Mouse (Mus musculus) liver, embryonic 15.5 days (tissue): ENCODE measurements around the gene Ccndbp1. TPM values are rescaled to one million over a fixed set of nuclear protein-coding genes. Genes with fewer than 3 reads are reported as not detected.

Source experiments
- ATAC-seq: fragments of 200-750 bp; cut with Nextera tagmentation; 2 replicates; pipeline ENCODE4 v1.8.0; 2017; ENCODE audit warnings: moderate number of reproducible peaks, mild to moderate bottlenecking, moderate library complexity; ENCODE audit not compliant: insufficient read depth
- H3K27ac ChIP-seq: fragments of 300-500 bp; sonication (generic); replicated peaks from 2 replicates; pipeline ENCODE4 v1.5.1; 2015; ENCODE audit warnings: mild to moderate bottlenecking, inconsistent platforms
- H3K27me3 ChIP-seq: fragments of 300-500 bp; sonication (generic); 2 replicates; pipeline ENCODE4 v1.6.1; 2015; ENCODE audit warnings: mild to moderate bottlenecking, inconsistent platforms
- H3K36me3 ChIP-seq: fragments of 300-500 bp; sonication (generic); replicated peaks from 2 replicates; pipeline ENCODE4 v1.6.1; 2015; ENCODE audit warnings: moderate library complexity, mild to moderate bottlenecking, inconsistent platforms
- H3K4me1 ChIP-seq: fragments of 300-500 bp; sonication (generic); replicated peaks from 2 replicates; pipeline ENCODE4 v1.6.1; 2015; ENCODE audit warnings: inconsistent platforms
- H3K4me2 ChIP-seq: fragments of 300-500 bp; sonication (generic); 2 replicates; pipeline ENCODE4 v1.6.1; 2015; ENCODE audit warnings: moderate library complexity, mild to moderate bottlenecking, inconsistent platforms
- H3K4me3 ChIP-seq: fragments of 300-500 bp; sonication (generic); replicated peaks from 2 replicates; pipeline ENCODE4 v1.5.1; 2015; ENCODE audit warnings: mild to moderate bottlenecking, inconsistent platforms
- H3K9ac ChIP-seq: fragments of 300-500 bp; sonication (generic); 2 replicates; pipeline ENCODE4 v1.6.1; 2015; ENCODE audit warnings: moderate library complexity, mild to moderate bottlenecking, inconsistent platforms
- H3K9me3 ChIP-seq: fragments of 300-500 bp; sonication (generic); replicated peaks from 2 replicates; pipeline ENCODE4 v1.6.1; 2016; ENCODE audit warnings: inconsistent platforms
- WGBS: fragments of 180-500 bp; shearing (Covaris S2); methylation state at CpG from one replicate; pipeline ENCODE4 v1.1.7; 2015; ENCODE audit warnings: mixed read lengths; ENCODE audit not compliant: insufficient replicate concordance; 5-methylcytosine and 5-hydroxymethylcytosine counted together
- polyA plus RNA-seq: library from polyadenylated mRNA; unstranded; fragments of >200 nt; fragmentation: Nextera tagmentation; extraction: Ambion mirVana; gene quantifications from 2 replicates; pipeline ENCODE4 v1.2.1, GENCODE M21; 2015

Ccndbp1 gene
- polyA plus RNA-seq, 1 experiment from 2014 or later: 51.1 TPM

DNA sequence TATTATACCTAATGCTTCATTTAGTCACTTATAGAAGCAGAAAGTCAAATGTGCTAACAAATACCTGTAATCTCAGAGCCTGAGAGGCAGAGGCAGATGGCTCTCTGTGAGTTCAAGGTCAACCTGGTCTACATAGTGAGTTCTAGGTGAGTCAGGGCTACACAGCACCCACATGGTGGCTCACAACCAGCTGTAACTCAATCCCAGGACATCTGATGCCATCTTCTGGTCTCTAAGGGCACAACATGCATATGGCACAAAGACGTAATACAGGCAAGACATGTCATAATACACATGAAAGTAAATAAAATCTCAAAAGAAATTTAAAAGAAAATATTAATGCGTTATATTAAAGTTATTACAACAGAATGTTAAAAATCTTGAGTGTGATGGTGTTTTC lies 4.6 kb upstream of the Ccndbp1 start:
- H3K27me3 ChIP-seq: no peaks in the 10 kb centered on the region
- WGBS: 77% methylated on average over 2 of the region's 2 CpGs
- H3K27ac ChIP-seq: no peak overlapping the region
- no peak overlapping the region for H3K4me2 ChIP-seq
- no peak overlapping the region for H3K9ac ChIP-seq
- no peaks in the 10 kb centered on the region for H3K36me3 ChIP-seq
- H3K9me3 ChIP-seq: no peaks in the 10 kb centered on the region
- H3K4me1 ChIP-seq: peaks cover 12% of the 10 kb centered on the region
- ATAC-seq: no peak
- H3K4me3 ChIP-seq: no peak overlapping the region

DNA sequence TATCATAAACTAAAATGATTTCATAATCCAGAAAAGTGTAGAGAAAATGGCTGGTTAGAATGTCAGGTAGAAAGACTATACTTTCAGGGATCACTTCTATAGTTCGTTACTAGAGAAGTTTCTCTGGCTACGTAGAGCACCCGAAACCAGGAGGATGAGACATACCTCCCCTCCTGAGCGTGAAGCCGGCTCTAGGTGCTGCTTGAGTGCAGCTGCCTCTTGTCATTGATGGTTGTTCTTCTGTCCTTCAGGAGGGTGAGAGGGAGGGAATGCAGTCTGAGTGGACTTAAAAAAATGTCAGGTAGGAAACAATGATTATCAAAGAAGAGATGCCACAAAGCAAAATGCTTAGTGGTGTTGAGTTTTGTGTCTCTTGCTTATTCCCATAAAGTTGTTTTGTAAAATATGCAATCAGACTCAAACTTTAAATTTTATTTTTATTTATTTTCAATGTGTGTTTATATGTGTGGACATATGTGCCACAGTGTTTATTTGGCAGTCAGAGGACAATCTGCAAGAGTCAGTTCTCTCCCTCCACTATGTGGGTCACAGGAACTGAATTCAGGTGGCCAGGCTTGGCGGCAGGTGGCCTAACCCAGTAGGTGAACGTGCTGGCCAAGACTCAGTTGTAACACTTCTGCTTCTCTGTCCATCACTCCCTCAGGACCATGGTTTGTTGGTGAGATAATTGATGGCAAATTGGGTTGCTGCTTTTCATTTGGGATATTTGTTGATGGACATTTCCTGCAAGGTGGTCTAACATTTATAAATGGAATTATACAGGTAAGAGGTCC lies 4.0 kb upstream of the Ccndbp1 start:
- Histone ChIP-seq H3K9me3 (no peaks in the 10 kb centered on the region), H3K4me2 (no peak overlapping the region), H3K36me3 (no peaks in the 10 kb centered on the region), H3K4me1 (peaks cover 14% of the 10 kb centered on the region), H3K9ac (no peak overlapping the region), H3K27me3 (no peaks in the 10 kb centered on the region), H3K27ac (no peak overlapping the region), H3K4me3 (no peak overlapping the region)
- no peak for ATAC-seq
- 77% methylated on average over 7 of the region's 7 CpGs for WGBS

DNA sequence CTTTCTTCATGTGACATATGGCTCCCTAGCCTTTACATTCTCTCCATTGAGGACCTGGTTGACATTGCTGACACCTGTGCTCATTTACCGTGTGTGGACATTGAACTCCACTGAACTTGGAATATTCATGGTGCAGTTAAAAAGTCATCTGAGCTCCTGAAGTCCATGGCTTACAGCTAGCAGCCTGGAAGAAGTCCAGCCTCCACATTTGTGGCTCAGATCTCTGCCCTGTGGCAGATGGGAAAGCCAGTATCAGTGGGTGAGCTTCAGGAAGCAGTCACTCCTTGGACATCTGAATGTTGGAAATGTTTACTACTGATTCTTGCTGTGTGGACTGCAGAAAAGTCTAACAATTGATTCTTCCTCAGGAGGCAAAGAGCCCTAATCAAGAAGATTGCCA lies 1.2 kb upstream of the Ccndbp1 start:
- Histone ChIP-seq H3K4me3 (no peak overlapping the region), H3K27ac (peak overlapping the region; percentile 88; the same call in 1 of the 2 replicates), H3K36me3 (peaks cover 11% of the 10 kb centered on the region), H3K9me3 (no peaks in the 10 kb centered on the region), H3K27me3 (no peaks in the 10 kb centered on the region), H3K4me2 (no peak overlapping the region), H3K9ac (no peak overlapping the region), H3K4me1 (peaks cover 22% of the 10 kb centered on the region)
- 77% methylated on average over 1 of the region's 1 CpGs for WGBS
- no peak for ATAC-seq

DNA sequence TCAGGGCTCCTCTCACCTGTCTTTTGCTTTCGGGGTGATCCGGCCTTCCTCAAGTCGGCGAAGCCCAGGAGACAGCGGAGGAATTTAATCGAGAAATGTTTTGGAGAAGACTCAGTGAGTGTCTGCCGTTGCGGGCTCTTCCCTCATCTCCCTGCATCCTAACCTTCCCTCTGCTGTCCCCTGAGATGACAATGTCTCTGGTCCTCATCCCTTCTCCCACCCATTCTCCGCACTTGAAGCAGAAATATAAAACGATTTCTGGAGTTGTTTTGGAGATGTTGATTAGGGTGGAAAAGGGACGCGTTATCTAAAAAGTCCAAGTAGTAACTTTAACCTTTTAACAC lies 433 bp downstream of the Ccndbp1 start:
- under 1% methylated on average over 12 of the region's 12 CpGs for WGBS
- peak overlapping the region; percentile 84 for H3K9ac ChIP-seq
- H3K4me3 ChIP-seq: peak overlapping the region; percentile 88
- no peaks in the 10 kb centered on the region for H3K9me3 ChIP-seq
- ATAC-seq: peak; percentile 50
- peaks cover 22% of the 10 kb centered on the region for H3K4me1 ChIP-seq
- peaks cover 24% of the 10 kb centered on the region for H3K36me3 ChIP-seq
- no peaks in the 10 kb centered on the region for H3K27me3 ChIP-seq
- peak overlapping the region; percentile 88 for H3K27ac ChIP-seq
- H3K4me2 ChIP-seq: peak overlapping the region; percentile 81

DNA sequence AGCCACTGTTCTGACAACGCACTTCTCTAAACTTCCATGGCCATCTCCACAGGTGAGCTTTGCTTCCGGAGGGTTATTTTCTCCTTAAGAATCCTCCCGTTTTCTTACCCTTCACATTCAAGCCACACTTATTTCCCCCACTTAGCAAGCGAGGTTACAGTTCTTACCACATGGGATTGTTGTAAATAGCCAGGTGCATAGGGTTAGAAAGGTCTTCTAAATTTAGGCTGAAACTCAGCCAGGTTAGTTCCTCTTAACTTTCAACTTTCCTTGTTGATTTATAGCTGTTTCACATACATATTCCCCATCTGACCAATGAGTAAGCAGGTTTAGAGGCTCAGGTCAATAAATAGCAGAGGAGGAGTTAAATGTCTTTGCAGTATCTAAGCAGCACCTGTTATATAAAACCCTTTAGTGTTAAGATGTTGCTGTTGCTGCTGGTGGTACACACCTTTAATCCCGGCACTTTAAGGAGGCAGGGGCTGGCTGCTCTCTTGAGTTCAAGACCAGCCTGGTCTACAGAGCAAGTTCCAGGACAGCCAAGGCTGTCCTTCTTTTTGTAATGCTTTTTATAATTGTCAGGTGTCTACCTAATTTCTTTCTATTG lies 971 bp downstream of the Ccndbp1 start:
- Histone ChIP-seq H3K4me2 (peak overlapping the region; percentile 81), H3K4me1 (peaks cover 22% of the 10 kb centered on the region), H3K27ac (peak overlapping the region; percentile 88), H3K9me3 (no peaks in the 10 kb centered on the region), H3K36me3 (peaks cover 28% of the 10 kb centered on the region), H3K9ac (peak overlapping the region; percentile 84), H3K27me3 (no peaks in the 10 kb centered on the region), H3K4me3 (peak overlapping the region; percentile 88)
- ATAC-seq: no peak
- WGBS: 18% methylated on average over 5 of the region's 5 CpGs

DNA sequence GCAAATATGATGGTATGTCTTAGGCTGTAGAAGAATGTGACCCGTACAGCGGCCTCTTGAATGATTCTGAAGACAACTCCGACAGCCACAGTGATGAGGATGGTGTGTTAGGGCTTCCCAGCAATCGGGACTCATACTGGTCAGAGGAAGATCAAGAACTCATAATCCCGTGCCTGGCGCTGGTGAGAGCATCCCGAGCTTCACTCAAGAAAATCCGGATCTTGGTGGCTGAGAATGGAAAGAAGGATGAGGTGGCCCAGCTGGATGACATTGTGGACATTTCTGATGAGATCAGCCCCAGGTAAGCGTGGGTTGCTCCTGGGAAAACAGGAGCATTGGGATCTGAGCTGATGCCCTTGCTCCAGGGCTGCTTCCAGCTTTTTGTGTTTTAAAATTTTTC lies 4.5 kb downstream of the Ccndbp1 start:
- H3K36me3 ChIP-seq: peaks cover 52% of the 10 kb centered on the region
- H3K4me1 ChIP-seq: peaks cover 22% of the 10 kb centered on the region
- ATAC-seq: no peak
- WGBS: 84% methylated on average over 9 of the region's 9 CpGs
- no peaks in the 10 kb centered on the region for H3K9me3 ChIP-seq
- no peak overlapping the region for H3K4me2 ChIP-seq
- no peaks in the 10 kb centered on the region for H3K27me3 ChIP-seq
- H3K4me3 ChIP-seq: no peak overlapping the region
- no peak overlapping the region for H3K27ac ChIP-seq
- H3K9ac ChIP-seq: no peak overlapping the region

DNA sequence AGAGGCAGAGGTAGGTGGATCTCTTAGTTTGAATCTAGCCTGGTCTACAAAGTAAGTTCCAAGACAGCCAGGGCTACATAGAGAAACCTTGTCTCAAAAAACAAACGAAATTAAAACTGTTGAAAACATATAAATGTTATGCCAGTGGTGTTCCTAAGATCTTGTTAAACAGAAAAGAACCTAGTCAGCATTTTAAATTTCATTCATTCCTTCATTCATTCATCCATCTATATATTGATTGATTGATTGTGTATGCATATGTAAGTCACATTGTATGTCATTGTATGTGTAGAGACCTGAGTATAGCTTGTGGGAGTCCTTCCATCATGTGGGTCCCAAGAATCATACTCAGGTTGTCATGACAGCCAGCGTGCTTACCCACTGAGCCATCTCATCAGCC lies 7.3 kb downstream of the Ccndbp1 start:
- Histone ChIP-seq H3K27me3 (no peaks in the 10 kb centered on the region), H3K9me3 (no peaks in the 10 kb centered on the region), H3K27ac (no peak overlapping the region), H3K4me3 (no peak overlapping the region), H3K4me1 (0 out of 2 replicates have a peak, but pooled peaks cover 1% of the 10 kb centered on the region), H3K4me2 (no peak overlapping the region), H3K36me3 (peaks cover 77% of the 10 kb centered on the region), H3K9ac (no peak overlapping the region)
- 70% methylated on average over 2 of the region's 2 CpGs for WGBS
- ATAC-seq: no peak

DNA sequence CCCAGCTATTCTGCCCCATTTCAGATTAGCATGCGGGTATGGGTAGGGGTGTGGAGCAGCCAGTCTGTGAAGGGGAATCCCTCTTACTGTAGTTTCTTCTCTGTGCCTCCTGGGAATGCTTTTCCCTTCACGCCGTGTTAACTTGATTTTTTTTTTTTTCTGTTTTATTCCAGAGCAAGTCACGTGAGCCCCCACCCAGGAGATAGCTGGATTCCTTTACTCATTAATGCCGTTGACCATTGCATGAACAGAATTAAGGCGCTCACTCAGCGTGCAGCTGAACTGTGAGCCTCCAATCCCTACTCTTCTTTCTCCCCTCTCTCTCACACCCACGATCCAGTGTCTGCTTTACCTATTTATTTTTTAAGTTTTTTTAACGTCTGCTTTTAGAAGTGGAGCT lies 8.0 kb downstream of the Ccndbp1 start:
- Histone ChIP-seq H3K27me3 (no peaks in the 10 kb centered on the region), H3K9ac (no peak overlapping the region), H3K4me2 (no peak overlapping the region), H3K4me3 (no peak overlapping the region), H3K27ac (no peak overlapping the region), H3K4me1 (no peaks in the 10 kb centered on the region), H3K9me3 (no peaks in the 10 kb centered on the region), H3K36me3 (peaks cover 79% of the 10 kb centered on the region)
- no peak for ATAC-seq
- 87% methylated on average over 9 of the region's 9 CpGs for WGBS

DNA sequence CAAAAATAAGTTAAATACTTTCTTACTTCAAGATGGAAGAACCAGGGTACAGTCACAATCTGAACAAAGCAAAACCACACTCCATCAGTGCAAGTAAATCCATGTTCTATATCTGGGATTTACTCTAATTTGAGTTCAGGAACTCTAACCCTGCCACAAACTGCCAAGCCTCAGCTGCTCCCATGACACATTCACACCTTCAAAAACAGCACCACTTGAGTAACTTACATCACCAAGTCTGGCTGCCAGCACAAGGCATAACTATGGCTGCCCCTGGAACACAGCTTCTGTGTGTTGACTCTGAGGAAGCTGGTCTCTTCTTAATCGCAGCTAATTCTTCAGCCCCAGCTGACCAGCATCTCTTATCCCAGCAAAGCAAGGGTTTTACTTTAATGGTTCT lies 8.9 kb downstream of the Ccndbp1 start:
- no peaks in the 10 kb centered on the region for H3K27me3 ChIP-seq
- no peak for ATAC-seq
- 89% methylated on average over 1 of the region's 1 CpGs for WGBS

DNA sequence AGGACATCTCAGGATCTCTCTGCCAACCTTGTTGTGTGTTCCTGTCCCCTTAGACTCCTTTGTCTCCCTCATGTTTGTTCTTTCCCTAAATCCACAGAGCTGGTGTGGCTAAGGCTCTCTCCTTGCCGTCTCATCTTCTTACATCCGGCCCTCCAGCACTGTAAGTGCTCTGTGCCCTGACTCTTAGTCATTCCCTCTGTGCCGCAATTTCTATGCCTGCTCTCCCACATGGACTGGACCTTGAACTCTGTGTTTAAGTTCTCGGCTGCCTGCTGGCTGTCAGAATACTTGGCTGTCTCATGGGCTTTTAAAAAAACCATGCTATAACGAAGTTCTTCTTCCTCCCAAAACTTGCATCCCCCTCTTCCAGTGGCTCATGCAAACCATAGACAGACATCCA lies 14.7 kb downstream of the Ccndbp1 start:
- Histone ChIP-seq H3K4me2 (no peak overlapping the region), H3K4me3 (no peak overlapping the region), H3K36me3 (peaks cover 97% of the 10 kb centered on the region), H3K9me3 (no peaks in the 10 kb centered on the region), H3K4me1 (peaks cover 12% of the 10 kb centered on the region), H3K27me3 (no peaks in the 10 kb centered on the region), H3K9ac (no peak overlapping the region), H3K27ac (no peak overlapping the region)
- WGBS: 71% methylated on average over 5 of the region's 5 CpGs
- ATAC-seq: no peak

More for the DNA sequence above, 8.9 kb downstream of the Ccndbp1 start:
- no peak overlapping the region for H3K4me3 ChIP-seq
- H3K36me3 ChIP-seq: peaks cover 81% of the 10 kb centered on the region
- H3K9ac ChIP-seq: no peak overlapping the region
- no peak overlapping the region for H3K27ac ChIP-seq
- H3K4me2 ChIP-seq: no peak overlapping the region
- H3K9me3 ChIP-seq: no peaks in the 10 kb centered on the region
- no peaks in the 10 kb centered on the region for H3K4me1 ChIP-seq

DNA sequence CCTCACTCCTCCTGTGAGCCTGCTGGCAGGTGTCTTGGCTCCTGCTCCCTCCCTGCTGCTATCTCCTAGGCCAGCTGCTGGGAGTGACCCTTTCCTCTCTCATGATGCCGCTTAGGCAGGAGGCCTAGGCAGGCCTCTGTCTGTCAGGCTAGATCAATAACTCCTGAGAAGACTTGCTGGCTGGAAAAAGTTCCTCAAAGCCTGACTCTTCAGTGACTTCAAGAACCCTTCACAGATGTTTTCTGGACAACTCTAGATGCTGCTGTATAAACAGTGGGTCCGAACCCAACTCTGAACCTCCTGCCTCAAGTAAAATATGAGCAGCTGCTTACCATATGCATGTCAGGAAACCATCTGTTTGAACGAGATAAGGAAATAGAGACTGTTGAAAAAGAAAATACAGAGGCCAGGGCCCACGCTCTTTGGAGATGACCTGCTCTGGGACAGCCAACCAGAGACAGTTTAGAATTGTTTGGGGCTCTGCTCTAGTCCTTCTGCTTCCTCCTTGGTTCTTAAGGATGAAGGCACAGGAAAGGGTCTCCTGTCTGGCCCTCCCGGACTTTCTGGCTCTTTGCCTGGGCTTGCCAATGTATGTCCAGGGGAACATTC lies 28.6 kb downstream of the Ccndbp1 start, which contains the start of gene Epb42:
Gene Epb42, minus strand, starts transcription at position 340 of the 609 bp plus-strand sequence.
- Histone ChIP-seq H3K9me3 (no peaks in the 10 kb centered on the region), H3K4me2 (peak within 1 kb of the TSS; percentile 66), H3K4me3 (peak within 1 kb of the TSS; percentile 66), H3K9ac (peak within 1 kb of the TSS; percentile 75), H3K27me3 (no peaks in the 10 kb centered on the region), H3K36me3 (peaks cover 38% of the 10 kb centered on the region), H3K4me1 (peaks cover 49% of the 10 kb centered on the region), H3K27ac (peak within 1 kb of the TSS; percentile 97)
- ATAC-seq: peak; percentile 99
- 9% methylated on average over 5 of the region's 5 CpGs for WGBS
